Comparison of ENCODE assay signal across 10 mouse cellular contexts in the genomic region with DNA sequence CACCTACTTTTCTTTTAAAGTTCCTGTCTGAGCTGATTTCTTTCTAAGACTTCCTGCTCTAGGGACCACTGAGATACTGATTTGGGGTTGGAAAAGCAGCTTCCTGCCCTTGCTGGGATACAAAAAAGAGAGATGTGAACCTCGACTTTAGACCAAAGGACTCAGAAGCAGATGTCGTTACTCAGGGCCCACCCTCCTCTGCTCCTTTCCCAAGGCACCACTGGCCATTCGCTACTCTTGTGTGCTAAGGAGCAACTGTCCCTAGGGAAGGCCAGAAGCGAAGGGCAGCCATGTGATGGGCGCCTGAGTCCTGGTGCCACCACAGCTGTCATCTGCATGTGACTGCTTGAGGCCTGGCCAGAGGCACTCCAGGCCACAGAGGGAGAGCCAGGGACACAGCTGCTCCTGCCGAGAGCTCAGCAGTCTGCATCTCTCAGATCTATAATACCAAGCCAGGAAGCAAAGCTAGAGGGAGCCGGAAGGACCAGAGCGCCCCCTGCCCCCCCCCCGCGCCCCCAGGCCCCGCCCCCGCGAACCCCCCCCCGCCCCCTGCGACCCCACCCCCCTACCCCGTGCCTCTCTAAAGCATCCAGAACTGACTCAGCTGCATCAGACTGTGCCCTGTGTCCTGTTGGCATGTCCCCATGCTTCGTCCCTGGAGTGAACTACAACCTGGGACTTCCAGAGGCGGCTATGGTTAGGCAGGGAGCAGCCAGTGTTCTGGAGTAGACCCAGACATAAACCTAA. TPM values are rescaled to one million over a fixed set of nuclear protein-coding genes. Genes with fewer than 3 reads are reported as not detected.
DNase-seq lines count a peak whose midpoint lies in the region; ATAC-seq and TF ChIP-seq lines count a peak whose summit lies in the region.
"Had no signal": no experiment of that assay in that cellular context is flagged by ENCODE, and none has a peak within 500 bp of the region (broad histone marks: within the 10 kb centered on the region; RNA-seq: fewer than 3 reads in every experiment).

No protein-coding gene starts in this region.

- H3K27me3 ChIP-seq in forebrain, embryonic 16.5 days (replicated peaks; ENCODE audit: control insufficient read depth, insufficient read depth, low read length), result no peaks in the 10 kb centered on the region
- H3K27me3 ChIP-seq in hindbrain, embryonic 11.5 days (ENCODE audit: control insufficient read depth, insufficient read depth, low read length), result no peaks in the 10 kb centered on the region
- H3K27me3 ChIP-seq in midbrain, postnatal 0 days (ENCODE audit: insufficient read depth, low read length), result no peaks in the 10 kb centered on the region

- no peak overlapping the region for H3K4me3 ChIP-seq in forebrain, embryonic 16.5 days (replicated peaks; ENCODE audit: low read length)
- no peak overlapping the region for H3K4me3 ChIP-seq in hindbrain, embryonic 11.5 days (ENCODE audit: low read depth, low read length)
- no peak overlapping the region for H3K4me3 ChIP-seq in midbrain, postnatal 0 days (ENCODE audit: low read depth, low read length)
- H3K4me3 ChIP-seq: left cerebral cortex, adult 2 months had no signal

- no peak for TF ChIP-seq CTCF in midbrain, postnatal 0 days (IDR thresholded peaks at IDR 0.05)

- ATAC-seq in forebrain, embryonic 16.5 days, result peak; percentile 54; the same call in 1 of the 2 replicates
- ATAC-seq in hindbrain, embryonic 11.5 days (ENCODE audit: low FRiP score), result peak; percentile 75
- ATAC-seq in midbrain, postnatal 0 days (ENCODE audit: low FRiP score), result peak; percentile 20; the same call in 1 of the 2 replicates
- ATAC-seq in CD4-positive, CD25-positive, alpha-beta regulatory T cell, adult 4 months, result no peak

- H3K9me3 ChIP-seq in forebrain, embryonic 16.5 days (ENCODE audit: control insufficient read depth, low read length), result no peaks in the 10 kb centered on the region
- H3K9me3 ChIP-seq in hindbrain, embryonic 11.5 days (ENCODE audit: control insufficient read depth, low read length), result no peaks in the 10 kb centered on the region
- no peaks in the 10 kb centered on the region for H3K9me3 ChIP-seq in midbrain, postnatal 0 days (ENCODE audit: low read length)

- peak overlapping the region; percentile 21; the same call in 1 of the 2 replicates for H3K27ac ChIP-seq in forebrain, embryonic 16.5 days (ENCODE audit: low read length)
- H3K27ac ChIP-seq in hindbrain, embryonic 11.5 days (ENCODE audit: low read depth, low read length), result peak overlapping the region; percentile 94
- no peak overlapping the region for H3K27ac ChIP-seq in midbrain, postnatal 0 days (ENCODE audit: low read depth, low read length)
- H3K27ac ChIP-seq: left cerebral cortex, adult 2 months had no signal

- 27% methylated on average over 10 of the region's 18 CpGs for WGBS in forebrain, embryonic 16.5 days
- 16% methylated on average over 10 of the region's 18 CpGs for whole genome bisulfite sequencing in hindbrain, embryonic 11.5 days
- WGBS in midbrain, postnatal 0 days, result 9% methylated on average over 14 of the region's 18 CpGs

- peak; percentile 37 for DNase-seq in adrenal gland, postnatal 14 days
- DNase-seq in adrenal gland, postnatal 10 days, result no peak
- DNase-seq in brain, adult 2 months (ENCODE audit: low read depth, low spot score), result peak; percentile 84
- DNase-seq in hindbrain, embryonic 11.5 days (ENCODE audit: low spot score), result peak; percentile 71
- peak; percentile 64 for DNase-seq in midbrain, postnatal 0 days (ENCODE audit: low spot score)
- DNase-seq in ovary, adult 18-20 months (ENCODE audit: low spot score), result no peak

- H3K9ac ChIP-seq in forebrain, embryonic 16.5 days (replicated peaks; ENCODE audit: low read depth, low read length), result no peak overlapping the region; the same call in 1 of the 2 replicates
- peak overlapping the region; percentile 38 for H3K9ac ChIP-seq in hindbrain, embryonic 11.5 days (ENCODE audit: low read depth, low read length)
- H3K9ac ChIP-seq in midbrain, postnatal 0 days (replicated peaks; ENCODE audit: low read length, poor library complexity, severe bottlenecking), result 0 out of 2 replicates have a peak overlapping the region, but pooled peaks have one; percentile 13

- no peaks in the 10 kb centered on the region for H3K36me3 ChIP-seq in forebrain, embryonic 16.5 days (ENCODE audit: control insufficient read depth, insufficient read depth)
- no peaks in the 10 kb centered on the region for H3K36me3 ChIP-seq in hindbrain, embryonic 11.5 days (ENCODE audit: control insufficient read depth, insufficient read depth, low read length)
- H3K36me3 ChIP-seq in midbrain, postnatal 0 days (ENCODE audit: insufficient read depth, low read length), result no peaks in the 10 kb centered on the region

- no peak overlapping the region for H3K4me2 ChIP-seq in forebrain, embryonic 16.5 days (ENCODE audit: low read length)
- H3K4me2 ChIP-seq in hindbrain, embryonic 11.5 days (replicated peaks; ENCODE audit: low read depth, low read length), result peak overlapping the region; percentile 8; the same call in 1 of the 2 replicates
- no peak overlapping the region for H3K4me2 ChIP-seq in midbrain, postnatal 0 days (ENCODE audit: low read depth, low read length, poor library complexity, severe bottlenecking)

- H3K4me1 ChIP-seq in forebrain, embryonic 16.5 days (replicated peaks; ENCODE audit: control insufficient read depth, insufficient read depth, low read length), result peaks cover 15% of the 10 kb centered on the region
- peaks cover 18% of the 10 kb centered on the region for H3K4me1 ChIP-seq in hindbrain, embryonic 11.5 days (replicated peaks; ENCODE audit: control insufficient read depth, insufficient read depth, low read length)
- H3K4me1 ChIP-seq in midbrain, postnatal 0 days (ENCODE audit: insufficient read depth, low read length), result no peaks in the 10 kb centered on the region

RNA-seq across cellular contexts. Expression of gene Ccdc182, which starts 40.9 kb away (rescaled TPM):
- not detected in 2 replicates for total RNA-seq in adrenal gland, postnatal 14 days (2021)
- not detected for total RNA-seq in adrenal gland, postnatal 10 days (2021)
- not detected in 2 replicates for polyA plus RNA-seq in forebrain, embryonic 16.5 days (2015; fragmentation: Nextera tagmentation; extraction: Ambion mirVana)
- 9.8 and 10.0 TPM in 2 replicates for polyA plus RNA-seq in hindbrain, embryonic 11.5 days (2014; fragmentation: Nextera tagmentation; extraction: Ambion mirVana)
- not detected in 2 replicates for total RNA-seq in midbrain, postnatal 0 days (2014; rRNA removed)
- 0.12 TPM in 1 of 2 replicates, not detected in the other for polyA plus RNA-seq in midbrain, postnatal 0 days (2015; fragmentation: Nextera tagmentation; extraction: Ambion mirVana)
- polyA plus RNA-seq in CD4-positive, CD25-positive, alpha-beta regulatory T cell, adult 4 months (2017; shearing (Covaris generic)), result not detected
- total RNA-seq: left cerebral cortex, adult 2 months had no signal
- polyA plus RNA-seq: spleen, adult 2 months had no signal

RNA-seq across cellular contexts. Expression of gene Mrps23, which starts 48.8 kb away (rescaled TPM):
- 173 and 176 TPM in 2 replicates for total RNA-seq in adrenal gland, postnatal 14 days (2021)
- 100 to 1,000 TPM; 175 to 192 TPM for total RNA-seq in adrenal gland, postnatal 10 days (2021)
- polyA plus RNA-seq in forebrain, embryonic 16.5 days (2015; fragmentation: Nextera tagmentation; extraction: Ambion mirVana), result 64.9 and 68.8 TPM in 2 replicates
- polyA plus RNA-seq in hindbrain, embryonic 11.5 days (2014; fragmentation: Nextera tagmentation; extraction: Ambion mirVana), result 83.2 and 84.5 TPM in 2 replicates
- total RNA-seq in midbrain, postnatal 0 days (2014; rRNA removed), result 29.4 and 35.5 TPM in 2 replicates
- 63.0 and 63.2 TPM in 2 replicates for polyA plus RNA-seq in midbrain, postnatal 0 days (2015; fragmentation: Nextera tagmentation; extraction: Ambion mirVana)
- 100 to 1,000 TPM in 1 of 2 experiments, 10 to 100 TPM in 1; 79.7 to 103 TPM for polyA plus RNA-seq in CD4-positive, CD25-positive, alpha-beta regulatory T cell, adult 4 months (2017; shearing (Covaris generic))

Comparison
In these comparisons a context has a peak if more than half of its experiments do, and no peak if none do; other contexts are left out.
1. DNase-seq: peak in adrenal gland, postnatal 14 days (single experiment), brain, adult 2 months (single experiment), hindbrain, embryonic 11.5 days (single experiment) and midbrain, postnatal 0 days (single experiment); none in adrenal gland, postnatal 10 days (single experiment) and ovary, adult 18-20 months (single experiment).